Mouse (Mus musculus): ENCODE results near the gene Vinac1.

- no peak for TF ChIP-seq CTCF (IDR thresholded peaks at IDR 0.05; ENCODE audit: borderline replicate concordance, extremely low read depth, insufficient read depth, insufficient read length)
- TF ChIP-seq POLR2A (IDR thresholded peaks at IDR 0.05; ENCODE audit: borderline replicate concordance, extremely low read depth, insufficient read depth, insufficient read length, poor library complexity, severe bottlenecking) = no peak
Observed at GRCm38 (mm10) chr2:129057920-129058361, 10.0 kb upstream of the Vinac1 start.

Data from brain, embryonic 14.5 days (tissue).